Mouse (Mus musculus) duodenum, adult 2 months (tissue): ENCODE results near the gene Olfr1261. TPM values are rescaled to one million over a fixed set of nuclear protein-coding genes. Genes with fewer than 3 reads are reported as not detected.

Experiments
- polyA plus RNA-seq: library from polyadenylated mRNA; depleted of rRNA; stranded (reverse); fragments of >200 nt; gene quantifications from 2 replicates; pipeline ENCODE4 v1.2.3, GENCODE M21; 2012; ENCODE audit warnings: low replicate concordance; rRNA removed

The Olfr1261 gene
- polyA plus RNA-seq = not detected in 2 replicates

GRCm38 (mm10) chr2:89990921-89991320 lies at the start of gene Olfr1261:
Olfr1261 (plus strand) TSS chr2:89991221.

GRCm38 (mm10) chr2:89948564-89948963 lies 42.5 kb upstream of the Olfr1261 start, which contains the start of gene Olfr1259:
Olfr1259 (minus strand) TSS chr2:89948664.

GRCm38 (mm10) chr2:89974184-89974583 lies 16.8 kb upstream of the Olfr1261 start, which contains the start of gene Olfr1260:
Olfr1260 (plus strand) TSS chr2:89974340.

GRCm38 (mm10) chr2:89999845-90000244 lies 8.8 kb downstream of the Olfr1261 start, which contains the start of gene Olfr1262:
Olfr1262 (plus strand) TSS chr2:90000145.

GRCm38 (mm10) chr2:90011831-90012230 lies 20.8 kb downstream of the Olfr1261 start, which contains the start of gene Olfr1263:
Olfr1263 (plus strand) TSS chr2:90012131.

GRCm38 (mm10) chr2:90025477-90025876 lies 34.5 kb downstream of the Olfr1261 start, which contains the start of gene Olfr1264:
Olfr1264 (minus strand) TSS chr2:90025577.

DNA sequence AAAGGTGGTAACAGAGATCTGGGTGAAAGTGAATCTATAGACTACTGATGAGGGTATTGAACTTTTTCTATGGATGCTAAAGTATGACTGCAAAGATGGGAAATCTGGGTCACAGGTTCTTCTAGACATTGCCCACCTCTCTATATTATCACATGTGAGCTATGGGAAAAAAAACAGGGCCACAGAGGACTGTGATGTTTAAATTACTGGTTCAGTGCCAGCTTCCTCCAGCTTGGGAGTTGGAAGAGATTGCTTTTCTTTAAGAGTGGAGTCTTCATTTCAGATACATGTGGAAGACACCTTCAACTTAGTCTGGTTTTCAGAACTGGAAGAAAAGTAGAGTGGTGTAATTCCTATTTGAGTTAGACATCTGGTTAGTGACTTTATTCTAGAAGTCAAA lies 44.0 kb downstream of the Olfr1261 start, which contains the start of gene Olfr1265:
TSS of gene Olfr1265 (plus strand) at position 301 of the 400 bp plus-strand sequence.

Other genes with a start within 250 kb of the Olfr1261 start
- gene Olfr1253, start 234.1 kb upstream of the Olfr1261 start, polyA plus RNA-seq = not detected in 2 replicates
- gene Olfr1254, start 197.6 kb upstream of the Olfr1261 start, polyA plus RNA-seq = not detected in 2 replicates
- gene Olfr1255, start 179.2 kb upstream of the Olfr1261 start, polyA plus RNA-seq = not detected in 2 replicates
- not detected in 2 replicates for gene Olfr1256, start 149.7 kb upstream of the Olfr1261 start, polyA plus RNA-seq
- gene Olfr48, start 143.0 kb upstream of the Olfr1261 start, polyA plus RNA-seq = not detected in 2 replicates
- gene Olfr1257, start 112.8 kb upstream of the Olfr1261 start, polyA plus RNA-seq = not detected in 2 replicates
- not detected in 2 replicates for gene Olfr1258, start 63.9 kb upstream of the Olfr1261 start, polyA plus RNA-seq
- not detected in 2 replicates for gene Olfr1259, start 42.6 kb upstream of the Olfr1261 start, polyA plus RNA-seq
- gene Olfr1260, start 16.9 kb upstream of the Olfr1261 start, polyA plus RNA-seq = not detected in 2 replicates
- not detected in 2 replicates for gene Olfr1262, start 8.9 kb downstream of the Olfr1261 start, polyA plus RNA-seq
- not detected in 2 replicates for gene Olfr1263, start 20.9 kb downstream of the Olfr1261 start, polyA plus RNA-seq
- not detected in 2 replicates for gene Olfr1264, start 34.4 kb downstream of the Olfr1261 start, polyA plus RNA-seq
- gene Olfr1265, start 44.1 kb downstream of the Olfr1261 start, polyA plus RNA-seq = not detected in 2 replicates
- not detected in 2 replicates for gene Olfr140, start 72.4 kb downstream of the Olfr1261 start, polyA plus RNA-seq
- gene Olfr1269, start 130.2 kb downstream of the Olfr1261 start, polyA plus RNA-seq = not detected in 2 replicates
- gene Olfr32, start 151.1 kb downstream of the Olfr1261 start, polyA plus RNA-seq = not detected in 2 replicates
- gene Olfr1270, start 161.9 kb downstream of the Olfr1261 start, polyA plus RNA-seq = not detected in 2 replicates
- not detected in 2 replicates for gene Olfr1506, start 233.3 kb downstream of the Olfr1261 start, polyA plus RNA-seq